Mouse (Mus musculus): ENCODE measurements around the gene Nod2.

DNA sequence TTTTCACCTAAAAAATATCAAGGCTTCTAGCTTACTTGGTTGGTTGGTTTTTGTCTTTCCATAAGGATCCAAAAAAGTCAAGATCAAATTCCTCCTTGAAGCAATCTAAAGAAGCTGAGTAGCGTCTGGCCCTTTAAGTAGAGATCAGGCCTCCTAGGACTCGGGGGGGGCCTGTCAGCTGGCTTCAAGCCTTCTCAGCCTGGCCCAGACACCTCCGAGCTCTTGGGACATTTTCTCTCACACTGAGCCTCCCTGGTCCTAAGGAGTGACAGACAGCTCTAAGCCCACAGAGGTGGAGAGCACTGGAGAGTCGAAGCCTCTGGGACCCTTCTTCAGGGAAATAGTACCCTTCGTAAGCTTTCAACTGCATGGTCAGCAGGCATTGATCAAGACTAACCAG, 48.5 kb upstream of the Nod2 start:
- TF ChIP-seq GATA1 (IDR thresholded peaks at IDR 0.05; ENCODE audit: borderline replicate concordance, low read length) = no peak
- no peak for TF ChIP-seq FLI1 (IDR thresholded peaks at IDR 0.05; ENCODE audit: low read length)
